Mouse (Mus musculus) gastrocnemius, postnatal 10 days (tissue): Measurements from ENCODE around the gene Pde4b. TPM values are rescaled to one million over a fixed set of nuclear protein-coding genes. Genes with fewer than 3 reads are reported as not detected.

Experiments
- DNase-seq: peaks from one replicate; pipeline ENCODE4 v3.0.0; 2021; ENCODE audit warnings: mixed read lengths
- total RNA-seq, 2 experiments: library from RNA; stranded (reverse); gene quantifications; 2 replicates each; pipeline ENCODE4 v1.2.3; 2021

Pde4b gene
- total RNA-seq, 2 experiments from 2014 or later, result 44.7 to 61.4 TPM

DNA sequence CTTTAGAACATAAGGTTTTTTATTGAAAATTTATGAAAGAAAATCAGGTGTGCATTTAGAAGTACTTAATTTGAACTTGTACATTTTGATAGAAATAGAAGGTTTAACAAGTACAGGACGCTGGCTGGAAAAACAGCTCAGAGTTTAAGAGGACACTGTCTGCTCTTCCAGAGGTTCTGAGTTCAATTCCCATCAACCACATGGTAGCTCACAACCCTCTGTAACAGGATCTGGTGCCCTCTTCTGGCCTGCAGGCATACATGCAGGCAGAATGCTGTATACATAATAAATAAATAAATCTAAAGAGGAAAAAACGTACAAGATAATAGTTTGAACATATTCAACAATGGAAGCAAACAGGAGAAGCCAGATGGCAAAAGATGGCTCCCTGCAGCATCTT, 420.4 kb downstream of the Pde4b start:
- DNase-seq, result no peak

DNA sequence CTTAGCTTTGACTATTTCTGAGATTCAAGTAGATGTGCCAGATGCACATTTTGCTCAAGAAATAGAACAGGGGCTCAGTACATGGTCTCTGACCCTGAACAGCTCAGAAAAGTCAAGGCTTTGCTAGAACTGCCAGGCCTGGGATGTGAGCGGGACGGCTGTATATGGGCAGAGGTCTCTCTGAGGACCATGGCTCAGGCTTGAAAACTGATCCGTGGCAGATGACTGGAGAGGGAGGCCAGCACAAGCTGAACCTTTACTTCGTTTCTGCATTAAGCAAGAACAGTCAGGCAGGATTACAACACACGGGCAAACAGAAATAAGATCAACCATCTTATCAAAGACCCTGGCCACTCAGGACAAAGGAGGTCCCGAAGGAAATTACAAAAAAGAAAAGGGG, 422.7 kb downstream of the Pde4b start:
- no peak for DNase-seq

DNA sequence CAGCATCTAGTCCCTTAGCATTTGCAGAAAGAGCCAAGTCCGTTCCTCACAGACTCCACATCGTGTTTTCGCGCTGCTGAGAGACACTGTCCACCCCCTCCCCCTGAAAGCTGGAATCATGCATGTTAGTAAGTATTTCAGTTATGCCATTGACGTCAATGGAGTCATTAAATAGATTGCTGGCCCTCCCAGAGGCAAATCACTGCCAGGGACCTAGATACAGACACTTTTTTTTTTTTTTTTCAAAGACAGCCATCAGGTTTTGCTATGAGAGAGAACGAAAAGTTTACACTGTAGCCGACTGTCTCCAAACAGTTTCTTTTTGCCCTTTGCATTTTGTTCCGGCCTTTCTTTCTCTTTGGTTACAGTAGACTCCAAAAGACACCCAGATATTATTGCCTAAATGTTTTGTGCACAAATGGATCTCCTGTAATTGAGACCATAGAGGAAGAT, 423.6 kb downstream of the Pde4b start:
- DNase-seq, result peak; percentile 76

DNA sequence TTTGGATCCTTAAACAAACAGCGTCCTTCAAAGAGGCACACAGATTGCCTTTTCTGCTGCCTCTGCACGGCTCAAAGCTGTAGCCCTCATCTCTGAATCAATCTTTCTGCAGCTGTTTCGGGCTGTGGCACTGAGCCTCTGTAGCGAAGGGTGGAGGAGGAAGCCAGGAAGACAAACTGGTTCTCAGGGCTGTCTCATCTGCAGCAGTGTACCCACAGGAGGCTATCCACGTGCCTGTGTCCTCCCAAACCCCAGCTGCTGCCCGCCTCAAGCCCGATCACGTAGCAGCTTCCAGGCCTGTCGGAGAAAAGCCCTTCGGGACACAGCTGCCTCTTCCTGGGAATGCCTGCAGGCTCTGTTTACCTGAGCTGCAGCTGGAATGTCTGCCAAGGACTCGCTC, 424.2 kb downstream of the Pde4b start:
- DNase-seq, result peak; percentile 48

DNA sequence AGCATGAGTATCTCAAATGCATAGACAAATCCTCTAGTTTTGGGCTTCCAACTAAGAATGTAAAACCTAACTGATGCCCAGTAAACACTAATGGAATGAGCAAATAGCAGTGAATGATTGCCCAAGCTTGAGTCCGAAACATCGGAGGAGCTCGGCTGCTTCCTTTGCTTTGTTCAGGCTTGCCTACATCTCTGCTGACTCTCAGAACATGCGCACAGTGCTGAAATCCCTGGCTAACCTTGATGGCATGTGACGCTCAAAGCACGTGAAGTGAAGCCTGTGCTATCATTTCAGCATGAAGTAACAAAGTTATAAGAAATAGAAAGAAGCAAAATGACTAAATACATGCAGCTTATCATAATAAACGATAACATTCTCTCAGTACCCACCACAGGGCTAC, 425.6 kb downstream of the Pde4b start:
- DNase-seq, result no peak

DNA sequence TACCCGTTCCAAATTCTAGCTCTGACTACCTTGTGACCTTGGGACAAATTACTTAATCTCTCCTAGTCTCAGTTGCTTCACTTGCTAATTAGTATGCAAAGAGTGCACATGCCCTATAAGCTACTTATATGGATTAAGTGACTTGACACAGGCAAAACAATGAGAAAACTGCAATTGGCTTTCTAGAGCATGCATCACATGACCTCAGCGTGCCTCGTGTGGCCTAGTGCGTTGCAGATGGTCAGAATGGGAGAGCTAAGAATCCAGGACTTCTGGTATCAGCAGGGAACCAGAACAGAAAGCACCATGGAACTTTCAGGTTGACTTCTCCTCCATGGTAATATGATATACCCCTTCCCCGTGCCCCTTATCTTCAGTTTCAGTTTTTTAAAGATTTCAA, 426.2 kb downstream of the Pde4b start:
- no peak for DNase-seq

DNA sequence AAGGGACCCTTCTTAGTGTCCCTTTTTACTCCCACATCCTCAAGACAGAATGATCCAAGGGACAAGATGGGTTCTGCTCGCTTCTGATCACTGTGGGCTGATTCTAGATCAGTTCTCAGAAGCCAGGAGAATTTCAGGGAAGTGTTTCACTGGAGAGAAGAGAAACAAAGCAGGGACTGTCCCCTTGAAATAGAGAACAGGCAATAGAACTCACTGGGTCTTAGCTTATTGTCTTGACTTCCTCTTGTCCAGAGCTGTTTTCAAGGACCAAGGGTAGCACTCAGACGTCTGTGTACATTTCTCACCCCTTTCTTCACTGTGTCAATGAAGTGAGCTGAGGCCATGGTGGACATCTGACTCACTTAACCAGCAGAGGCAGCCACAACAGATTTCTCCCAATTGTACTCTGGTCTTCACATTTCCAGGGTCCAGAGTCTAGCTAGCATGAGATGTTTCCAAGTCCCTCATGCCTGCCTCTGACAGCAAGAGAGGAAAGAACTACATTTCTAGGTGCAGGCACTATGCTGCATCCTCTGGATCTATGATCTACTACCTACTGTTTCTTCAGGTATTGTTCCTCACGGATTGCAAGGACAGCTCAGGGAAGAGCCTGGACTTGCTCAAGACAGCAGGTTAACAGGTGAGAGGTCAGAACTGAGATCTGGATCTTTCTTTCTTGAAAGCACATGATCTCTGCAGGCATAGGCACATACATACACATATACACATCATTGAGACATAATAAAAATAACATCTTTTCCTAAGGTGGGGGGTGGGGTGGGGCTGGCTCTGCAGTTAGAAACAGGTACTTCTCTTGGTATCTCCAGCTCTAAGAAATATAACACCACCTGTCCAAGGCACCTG, 427.9 kb downstream of the Pde4b start:
- no peak for DNase-seq

DNA sequence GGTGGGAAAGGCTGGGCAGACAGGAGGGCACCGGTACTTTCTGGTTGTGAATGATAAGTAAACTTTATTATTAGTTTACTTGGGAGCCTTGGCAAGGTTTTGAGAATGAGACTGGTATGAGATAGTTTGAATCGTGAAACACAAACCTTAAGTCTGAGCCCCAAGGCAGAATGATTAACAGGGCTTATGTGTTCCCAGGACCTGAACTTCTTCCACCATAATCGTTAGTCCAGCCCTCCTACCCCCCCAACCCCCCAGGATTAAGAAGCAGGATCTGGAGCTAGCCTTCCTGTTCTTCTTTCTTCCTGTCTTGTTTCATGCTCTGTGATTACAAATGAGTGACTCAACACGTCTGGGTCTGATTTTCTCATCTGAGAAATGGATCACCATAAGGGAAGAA, 429.1 kb downstream of the Pde4b start:
- DNase-seq, result no peak

DNA sequence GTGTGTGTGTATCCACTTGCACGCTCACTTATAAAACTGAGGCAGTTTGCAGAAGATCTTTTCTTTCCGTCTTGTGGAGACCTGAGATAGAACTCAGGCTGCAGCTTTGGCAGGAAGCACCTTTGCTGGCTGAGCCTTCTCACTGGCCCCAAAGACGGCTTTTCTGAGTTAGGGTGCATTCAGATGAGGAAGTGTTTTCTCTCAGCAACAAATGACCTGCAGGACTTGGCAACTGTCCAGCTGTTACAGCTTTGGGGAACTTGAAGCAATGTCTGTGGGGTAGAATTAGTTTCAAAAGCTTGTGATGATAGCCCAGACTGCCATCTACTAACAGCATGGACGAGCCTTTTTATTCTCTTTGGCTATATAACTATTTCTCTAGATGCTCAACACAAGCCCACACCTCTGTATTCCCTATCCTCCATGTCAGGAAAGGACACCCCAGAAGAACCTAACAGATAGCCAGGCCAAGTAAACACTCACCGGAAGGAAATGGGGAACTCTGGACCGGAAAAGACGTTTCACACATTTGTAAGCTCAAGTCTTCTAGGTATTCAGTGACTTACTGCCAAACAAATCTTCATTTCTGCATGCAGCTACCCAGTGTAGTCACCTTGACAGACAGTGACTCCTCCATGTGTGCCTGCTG, 429.8 kb downstream of the Pde4b start:
- no peak for DNase-seq

DNA sequence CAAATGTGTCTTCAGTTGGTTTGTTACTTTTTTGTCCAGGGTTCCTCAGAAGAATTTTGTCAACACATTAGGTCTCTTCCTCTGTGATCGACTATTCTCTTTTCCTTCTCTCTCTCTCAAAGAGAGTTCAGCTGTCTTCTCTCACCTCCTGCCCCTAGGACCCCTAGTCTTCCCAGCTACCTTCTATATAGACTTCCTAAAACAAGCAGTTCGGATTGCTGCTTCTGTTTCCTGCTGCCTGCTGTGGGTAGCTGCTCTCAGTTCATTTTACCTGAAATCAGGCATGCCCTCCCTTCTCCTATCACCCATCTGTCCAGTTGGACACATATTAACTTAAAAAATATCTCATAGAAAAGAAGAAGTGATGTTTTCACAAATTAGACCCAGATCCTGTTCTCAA, 430.3 kb downstream of the Pde4b start:
- no peak for DNase-seq

DNA sequence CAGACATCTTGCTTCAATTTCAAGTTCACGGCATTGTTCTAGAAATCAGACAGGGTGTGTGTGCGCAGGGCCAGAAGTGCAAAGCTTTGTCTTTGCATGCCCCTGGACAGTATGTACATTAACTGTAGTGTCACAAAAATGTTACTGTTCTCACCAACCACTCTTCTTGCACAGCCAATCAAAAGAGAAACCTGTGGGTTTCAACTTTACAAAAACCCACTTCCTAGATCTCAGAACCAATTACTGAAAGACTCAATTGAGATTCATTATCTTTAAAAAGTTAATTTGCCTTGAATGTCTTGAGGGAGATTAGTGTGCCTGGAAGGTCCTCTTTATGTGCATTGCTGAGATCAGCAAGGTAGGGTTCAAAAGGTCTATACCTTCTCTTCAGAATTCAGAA, 431.0 kb downstream of the Pde4b start:
- no peak for DNase-seq

DNA sequence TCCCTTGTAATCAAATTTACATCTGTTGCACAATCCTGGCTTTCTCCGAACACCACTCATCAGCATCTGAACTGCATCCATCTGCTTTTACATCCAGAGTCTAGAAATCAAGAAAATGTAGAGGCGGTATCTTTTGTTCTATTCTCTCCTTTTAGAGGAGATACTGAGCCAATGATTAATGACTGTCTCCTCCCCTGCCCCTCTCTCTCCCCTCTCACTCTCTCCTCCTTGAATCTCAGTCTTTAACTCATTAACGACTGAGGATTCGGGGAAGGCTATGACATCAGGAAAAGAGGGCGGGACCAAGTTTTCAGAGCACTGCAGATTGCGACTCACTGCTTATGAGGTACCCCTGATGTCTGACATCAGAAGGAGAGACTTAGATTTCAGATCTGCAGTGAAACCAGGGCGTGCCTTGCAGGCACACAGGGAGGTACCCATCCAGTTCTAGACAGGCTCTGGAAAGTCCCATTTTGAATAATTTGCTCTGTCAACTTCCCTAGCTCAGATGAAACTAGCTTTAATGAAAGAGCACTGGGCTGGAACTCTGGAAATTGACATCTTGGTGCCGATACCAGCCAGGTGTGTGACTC, 433.4 kb downstream of the Pde4b start:
- DNase-seq, result no peak

DNA sequence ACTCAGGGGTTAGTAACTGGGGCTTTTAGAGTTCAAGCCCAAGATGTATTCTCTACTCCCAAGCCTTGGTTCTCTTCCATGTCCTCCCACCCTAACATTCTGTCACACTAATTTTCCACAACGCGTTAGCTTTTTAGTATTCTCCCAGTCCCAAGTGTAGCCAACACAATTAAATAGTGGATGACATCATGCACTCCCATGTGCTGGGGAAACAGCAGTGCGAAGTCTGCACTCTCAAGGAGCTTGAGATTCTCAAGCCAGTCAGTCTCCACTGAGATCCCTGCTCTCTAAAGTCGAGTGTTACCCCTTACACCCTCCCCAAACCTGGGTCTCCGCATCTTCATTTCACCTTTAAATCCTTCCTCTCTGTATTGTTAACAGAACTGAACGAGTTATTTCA, 434.1 kb downstream of the Pde4b start:
- no peak for DNase-seq

DNA sequence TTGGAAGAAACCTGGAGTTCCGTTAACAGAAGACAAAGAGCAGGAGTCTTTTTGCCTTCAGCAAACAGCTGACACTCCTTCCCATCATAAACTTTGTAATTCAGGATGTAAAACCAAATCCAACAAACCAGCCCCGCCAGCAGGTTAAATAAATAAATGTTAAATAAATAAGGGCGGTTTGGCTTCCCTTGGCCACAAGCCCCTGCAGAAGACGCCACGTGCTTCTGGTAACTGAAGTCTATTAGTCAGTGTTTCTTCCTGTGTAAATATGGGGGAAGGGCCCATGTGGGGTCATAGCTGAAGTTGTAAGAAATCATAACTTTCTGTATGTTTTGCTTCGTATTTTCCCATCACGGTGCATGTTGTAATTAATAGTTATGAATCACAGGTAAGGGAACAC, 440.0 kb downstream of the Pde4b start:
- DNase-seq, result no peak

DNA sequence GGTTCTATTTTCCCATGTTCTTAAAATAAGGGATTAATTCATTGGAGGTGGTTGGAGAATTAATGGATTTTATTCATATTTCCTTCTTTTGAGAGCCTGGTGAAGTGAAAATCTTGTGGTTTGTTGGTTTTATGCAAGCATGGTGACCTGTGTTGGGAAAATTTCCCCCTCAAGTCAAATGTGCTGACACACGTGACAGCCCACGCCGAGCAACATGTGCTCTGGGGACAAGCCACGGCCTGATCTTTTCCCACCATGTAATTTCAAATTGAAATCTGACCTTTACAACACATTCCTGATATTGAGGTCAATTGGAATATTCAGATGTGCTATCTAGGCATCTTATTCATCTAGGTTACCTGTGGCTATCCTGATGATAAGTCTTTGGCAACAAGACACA, 443.5 kb downstream of the Pde4b start:
- no peak for DNase-seq

DNA sequence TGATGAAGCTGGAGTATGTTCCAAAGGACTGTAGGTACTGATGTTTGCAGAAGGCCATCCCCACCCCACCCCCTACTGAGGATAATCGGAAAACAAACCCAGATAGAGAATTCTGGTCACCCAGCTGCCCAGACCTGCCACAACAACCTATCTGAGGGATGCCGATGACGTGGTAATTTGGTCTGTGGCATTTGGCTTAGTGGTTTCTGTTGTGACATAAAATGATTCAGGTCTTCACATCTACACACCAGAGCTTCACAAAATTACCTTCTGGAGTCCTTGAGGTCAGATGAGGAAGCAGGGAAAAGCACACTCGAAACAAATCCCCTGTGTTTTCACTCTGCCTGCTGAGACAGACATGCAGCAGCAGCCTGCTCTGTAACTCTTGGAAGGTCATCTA, 444.4 kb downstream of the Pde4b start:
- DNase-seq, result no peak

DNA sequence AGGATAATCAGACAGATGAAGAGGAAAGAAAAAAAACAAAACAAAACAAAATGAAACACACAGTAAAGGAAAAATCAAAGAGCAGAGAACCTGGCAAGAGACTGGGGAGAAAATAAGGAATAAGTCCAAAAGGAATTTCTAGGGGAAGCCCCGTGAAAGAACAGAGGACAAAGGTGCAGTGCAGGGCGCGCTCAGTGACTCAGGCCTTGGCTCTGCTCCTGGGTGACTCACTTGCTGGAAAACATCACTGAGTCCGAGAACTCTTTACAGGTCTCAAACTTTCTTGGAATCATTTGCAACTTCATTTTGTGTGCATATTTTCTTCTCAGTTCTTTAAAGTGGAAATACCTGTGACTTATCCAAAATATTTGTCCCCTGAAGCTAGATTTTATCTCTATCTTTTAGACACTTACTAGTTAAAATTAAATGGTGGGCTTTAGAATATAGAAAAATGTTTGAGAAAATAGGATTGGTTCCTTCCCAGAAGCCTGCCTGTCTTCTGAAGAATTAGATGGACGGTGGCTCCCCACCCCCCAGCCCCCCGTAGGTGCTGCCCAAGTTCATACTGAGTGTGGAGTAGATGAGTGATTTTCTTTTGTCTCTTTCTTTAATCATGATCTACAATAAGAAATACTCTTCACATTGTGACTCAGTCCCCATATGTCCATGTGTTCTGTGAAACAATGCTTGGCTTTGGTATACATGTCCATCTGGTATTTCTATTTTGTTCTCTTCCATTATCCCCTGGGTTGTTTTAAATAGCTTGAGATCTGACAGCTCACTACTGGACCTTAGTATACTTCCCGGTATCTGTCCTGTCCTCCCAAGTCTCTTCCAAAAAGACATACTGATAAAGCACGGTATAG, 446.1 kb downstream of the Pde4b start:
- peak; percentile 53 for DNase-seq

DNA sequence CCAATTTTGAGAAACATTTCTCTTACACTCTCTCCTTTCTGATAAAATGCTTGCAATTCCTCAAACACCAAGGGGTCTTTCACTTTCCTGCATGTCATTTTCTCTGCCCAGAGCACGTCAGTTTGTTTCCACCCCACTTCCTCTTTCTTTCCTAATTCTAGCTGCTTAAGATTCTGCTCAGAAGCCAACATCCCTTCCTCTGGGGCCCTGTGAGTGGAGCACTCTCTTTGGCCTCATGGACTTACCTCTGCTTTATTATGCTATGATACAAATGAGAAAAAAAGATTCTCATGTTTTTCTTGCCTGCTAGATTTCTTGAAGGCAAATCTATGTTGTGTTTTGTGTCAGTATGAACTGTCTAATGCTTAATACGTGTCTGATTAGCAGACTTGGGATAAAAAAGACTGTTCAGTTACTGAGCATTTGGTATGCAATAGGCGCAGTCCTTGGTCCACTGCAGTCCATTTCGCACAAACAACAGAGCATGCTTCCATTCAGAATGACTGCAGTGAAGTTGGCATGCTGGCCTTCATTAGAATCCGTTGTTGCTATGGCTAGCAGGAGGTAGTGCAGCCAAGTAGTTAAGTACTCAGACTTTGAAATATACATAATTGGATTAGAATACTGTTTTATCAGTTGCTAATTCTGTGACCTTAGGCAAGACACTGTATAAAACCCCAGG, 446.8 kb downstream of the Pde4b start:
- DNase-seq, result no peak

DNA sequence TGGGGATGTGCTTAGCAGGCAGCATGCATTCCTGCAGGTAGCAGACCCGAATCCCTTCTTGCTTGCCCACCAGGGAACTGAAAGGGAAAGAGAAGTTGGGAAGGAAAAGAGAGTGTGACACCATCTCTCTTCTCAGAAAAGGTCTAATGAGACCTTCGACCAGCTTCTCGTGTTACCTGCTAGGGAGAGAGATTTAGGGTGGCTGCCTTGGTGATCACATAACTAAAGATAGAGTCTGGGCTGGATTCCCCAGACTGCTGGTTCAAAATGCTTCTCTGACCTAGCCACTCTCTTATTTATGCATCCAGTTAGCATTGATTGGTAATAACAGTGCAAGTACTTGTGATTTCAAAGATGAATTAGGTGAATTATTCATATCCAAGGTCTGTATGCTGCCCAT, 448.5 kb downstream of the Pde4b start:
- DNase-seq, result no peak

DNA sequence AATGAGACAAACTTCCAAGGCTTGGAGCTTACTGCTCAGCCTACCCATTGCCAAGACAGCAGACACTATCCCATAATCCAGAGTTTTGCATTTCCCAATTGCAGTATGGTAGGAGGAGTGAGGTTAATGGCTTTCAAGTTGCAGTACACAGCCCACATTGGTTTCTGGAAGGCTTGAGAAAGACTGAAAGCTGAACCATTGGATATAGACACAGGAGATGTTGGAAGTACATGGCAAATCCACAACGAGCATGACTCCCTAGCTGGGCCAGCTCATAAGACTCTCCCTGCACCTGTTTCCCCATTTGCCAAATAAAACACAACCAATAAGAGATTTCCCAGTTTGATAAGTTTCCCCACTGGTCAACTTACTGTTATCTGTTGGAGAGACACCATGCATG, 450.9 kb downstream of the Pde4b start:
- no peak for DNase-seq

DNA sequence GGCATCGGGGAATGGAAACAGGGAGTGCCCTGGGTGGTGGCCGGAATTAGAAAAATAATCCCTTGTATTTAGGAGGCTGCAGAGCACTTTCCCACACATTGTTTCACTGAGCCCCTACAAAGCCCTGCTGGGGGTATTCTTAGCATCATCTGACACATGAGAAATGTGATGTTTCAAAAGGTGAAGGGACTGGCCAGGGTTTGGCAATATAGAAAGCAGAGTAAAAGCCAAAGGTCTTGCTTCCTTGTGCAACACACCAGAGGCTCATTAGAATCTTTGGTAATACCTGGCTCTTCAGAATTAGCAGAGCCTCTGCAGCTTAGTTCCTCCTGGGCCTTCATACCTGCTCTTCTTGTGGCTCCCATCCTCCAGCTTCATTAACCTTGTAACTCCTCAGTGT, 451.4 kb downstream of the Pde4b start:
- DNase-seq, result no peak

DNA sequence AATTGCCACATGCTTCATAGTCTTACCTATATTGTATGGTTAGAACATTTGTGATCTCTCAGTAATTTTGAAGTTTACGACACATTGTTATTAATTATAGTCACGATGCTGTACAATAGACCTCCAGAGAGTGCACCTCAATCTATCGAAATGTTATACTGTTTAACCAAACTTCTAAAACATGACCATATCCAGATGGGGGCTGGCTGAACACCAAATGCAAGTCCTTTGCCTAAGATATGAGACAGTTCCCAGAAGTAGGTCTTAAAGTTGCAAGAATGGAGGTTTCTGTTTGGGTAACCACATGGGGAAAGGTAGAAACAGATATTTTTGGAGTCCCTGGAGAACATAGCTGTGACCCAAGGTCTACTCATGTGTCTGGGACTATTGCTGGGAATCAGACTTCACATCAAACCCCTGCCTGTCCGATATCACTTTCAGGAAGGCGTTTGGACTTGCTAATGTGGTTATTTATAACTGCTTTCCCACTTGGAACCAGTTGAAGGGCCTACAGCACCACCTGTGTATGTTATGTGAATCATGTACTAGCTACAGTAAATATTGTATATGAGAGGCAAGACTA, 452.3 kb downstream of the Pde4b start:
- no peak for DNase-seq
